Mouse (Mus musculus): ENCODE measurements around the gene Ndufa7. TPM values are rescaled to one million over a fixed set of nuclear protein-coding genes. Genes with fewer than 3 reads are reported as not detected.
"Not testable (repeated sequence)": the region's sequence is repeated elsewhere in the genome, so short reads cannot be mapped to it uniquely, and the experiment has no call there.

Gene Ndufa7
- total RNA-seq, 2 experiments from 2014 or later = 244 to 245 TPM

GRCm38 (mm10) chr17:33810334-33811141, 13.8 kb upstream of the Ndufa7 start, which contains the start of gene Kank3:
TSS of gene Kank3 (plus strand) at chr17:33810519.
- DNase-seq (ENCODE audit: low spot score in 2 of 2) = peak; percentile 96 to 97

DNA sequence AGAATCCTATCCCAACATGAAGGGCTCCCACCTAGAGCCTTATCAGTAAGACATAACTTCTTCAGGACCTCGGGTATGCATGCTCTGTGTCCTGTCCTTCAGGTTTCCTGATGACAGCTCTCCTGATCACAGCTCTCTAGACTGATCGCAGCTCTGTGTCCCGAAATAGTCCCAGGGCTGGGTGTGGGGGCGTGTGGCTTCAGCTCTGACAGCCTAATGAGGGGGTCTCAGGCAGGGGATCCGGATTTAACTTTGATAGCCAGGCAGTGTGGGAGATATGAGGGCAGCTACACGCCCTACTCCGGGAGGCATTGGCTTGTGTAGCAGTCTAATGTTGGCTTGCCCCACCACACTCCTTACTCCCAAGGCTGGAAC, 13.2 kb upstream of the Ndufa7 start:
- DNase-seq (ENCODE audit: low spot score in 2 of 2) = no peak

DNA sequence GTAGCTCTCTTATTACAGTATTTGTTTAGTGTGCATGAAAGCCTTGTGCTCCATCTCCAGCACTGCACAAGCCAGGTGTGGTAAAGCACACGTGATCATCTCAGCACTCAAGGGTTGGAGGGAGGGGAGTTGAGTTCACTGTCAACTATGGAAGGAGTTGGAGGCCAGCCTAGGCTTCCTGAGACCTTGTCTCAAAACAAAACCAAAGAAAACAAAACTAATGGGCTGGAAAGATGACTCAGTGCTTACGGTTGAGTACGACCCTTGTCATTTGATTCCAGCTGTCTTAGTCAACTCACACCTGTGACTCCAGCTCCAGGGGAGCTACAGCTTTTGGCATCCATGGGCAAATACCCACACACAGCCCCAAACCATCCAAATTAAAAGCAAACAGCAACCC, 11.9 kb upstream of the Ndufa7 start:
- no peak for DNase-seq (ENCODE audit: low spot score in 2 of 2)

- no peak for DNase-seq (ENCODE audit: low spot score in 2 of 2)
Measured at GRCm38 (mm10) chr17:33812990-33813389, 11.4 kb upstream of the Ndufa7 start.

DNA sequence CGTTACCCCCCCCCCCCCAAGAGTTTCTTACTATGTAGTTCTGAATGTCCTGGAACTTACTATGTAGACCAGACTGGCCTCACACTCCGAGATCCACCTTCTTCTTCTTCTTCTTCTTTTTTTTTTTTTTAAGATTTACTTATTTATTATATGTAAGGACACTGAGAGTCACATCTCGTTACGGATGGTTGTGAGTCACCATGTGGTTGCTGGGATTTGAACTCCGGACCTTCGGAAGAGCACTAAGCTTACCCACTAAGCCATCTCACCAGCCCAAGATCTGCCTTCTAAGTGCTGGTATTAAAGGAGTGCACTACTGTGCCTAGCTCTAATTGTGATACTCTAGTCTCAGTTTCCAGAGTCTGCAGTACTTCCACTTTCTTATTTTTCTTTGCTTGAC, 9.0 kb upstream of the Ndufa7 start:
- no peak for DNase-seq (ENCODE audit: low spot score in 2 of 2)

DNA sequence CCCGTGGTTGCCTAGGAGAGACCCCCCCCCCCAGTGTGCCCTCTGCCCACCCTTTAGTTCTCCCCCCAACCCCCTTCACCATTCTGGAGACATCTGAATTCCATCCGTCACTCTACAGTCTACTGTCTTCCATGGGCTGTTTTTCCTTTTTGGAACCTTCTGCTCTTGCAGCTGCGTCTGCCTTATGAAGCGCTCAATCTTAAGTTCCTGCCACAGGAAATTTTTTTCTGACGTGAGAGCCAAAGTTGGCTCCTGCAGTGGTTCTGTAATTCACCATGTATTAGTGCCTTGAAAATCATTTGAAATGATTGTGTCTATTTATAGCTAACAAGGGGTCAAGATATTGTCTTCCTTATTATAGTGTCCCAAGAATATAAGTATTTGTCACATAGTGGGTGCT, 7.8 kb upstream of the Ndufa7 start:
- no peak for DNase-seq (ENCODE audit: low spot score in 2 of 2)

GRCm38 (mm10) chr17:33817184-33817968, 7.0 kb upstream of the Ndufa7 start:
- DNase-seq (ENCODE audit: low spot score in 2 of 2) = peak; percentile 80 to 87

GRCm38 (mm10) chr17:33817969-33818643, 6.3 kb upstream of the Ndufa7 start:
- no peak for DNase-seq (ENCODE audit: low spot score in 2 of 2)

DNA sequence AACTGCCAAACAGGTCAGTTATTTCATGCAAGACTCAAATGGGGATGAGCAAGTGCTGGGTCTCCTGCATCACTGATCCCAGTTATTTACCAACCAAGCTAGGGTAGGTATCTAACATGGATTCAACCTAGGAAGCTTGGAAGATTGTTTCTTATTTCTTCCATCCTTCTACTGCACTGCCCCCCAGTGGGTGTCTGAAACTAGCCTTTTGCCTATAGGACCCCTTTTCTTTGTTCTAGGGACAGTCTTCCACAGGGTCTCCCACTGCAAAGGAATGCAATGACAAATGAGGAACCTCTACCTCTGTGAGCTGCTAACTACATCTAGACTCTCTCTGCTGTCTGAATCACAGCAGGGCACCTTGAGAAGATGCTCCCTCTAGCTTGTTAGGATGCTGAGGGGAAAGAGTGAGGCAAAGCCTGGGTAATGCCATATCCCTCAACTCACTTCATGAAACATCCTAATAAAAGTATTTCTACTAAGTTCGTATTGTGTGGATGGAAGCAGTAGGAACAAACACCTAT, 1.9 kb upstream of the Ndufa7 start:
- no peak for DNase-seq (ENCODE audit: low spot score in 2 of 2)

DNA sequence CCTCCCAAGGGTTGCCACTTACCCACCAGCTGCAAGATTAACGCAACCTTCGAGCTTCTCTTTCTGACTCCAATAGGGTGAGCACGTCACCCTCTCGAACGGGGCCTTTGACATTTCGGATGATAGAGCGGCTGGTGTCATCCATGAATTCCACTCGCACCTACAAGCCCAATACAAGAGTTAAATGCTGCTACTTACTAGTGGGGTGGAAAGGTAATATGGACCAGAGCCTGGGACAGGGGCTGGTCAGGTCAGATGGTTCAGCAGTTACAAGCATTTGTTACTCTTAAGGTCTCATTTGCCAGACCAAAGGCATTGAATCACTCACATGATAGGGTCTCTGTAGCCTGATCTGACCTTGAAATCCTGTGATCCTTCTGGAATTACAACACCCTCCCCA, 1.2 kb upstream of the Ndufa7 start:
- DNase-seq (ENCODE audit: low spot score in 2 of 2) = not testable (repeated sequence)

GRCm38 (mm10) chr17:33824997-33825330, 592 bp downstream of the Ndufa7 start:
- not testable (repeated sequence) for DNase-seq (ENCODE audit: low spot score in 2 of 2)

- no peak for DNase-seq (ENCODE audit: low spot score in 2 of 2)
Measured at GRCm38 (mm10) chr17:33825462-33825861, 1.1 kb downstream of the Ndufa7 start.

DNA sequence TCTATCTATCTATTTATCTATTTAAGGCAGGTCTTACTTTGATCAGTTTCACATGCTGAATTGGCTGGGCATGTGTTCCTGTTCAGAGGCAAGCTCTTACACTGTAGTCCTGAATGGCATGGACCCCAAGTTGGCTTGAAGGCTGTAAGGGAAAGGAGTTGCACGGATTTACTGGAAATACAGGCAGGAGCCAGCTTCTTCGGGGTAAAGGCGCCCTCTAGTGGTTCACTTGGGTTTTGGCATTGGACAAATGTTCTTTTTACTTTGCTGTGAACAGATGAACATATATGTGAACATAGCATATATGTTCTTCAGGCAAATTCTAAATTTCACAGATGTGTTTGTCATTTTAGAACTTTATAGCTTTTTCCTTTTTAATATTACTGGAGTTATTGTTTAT, 2.5 kb downstream of the Ndufa7 start:
- DNase-seq (ENCODE audit: low spot score in 2 of 2) = peak; percentile 75 to 77

- DNase-seq (ENCODE audit: low spot score in 2 of 2) = no peak
Measured at GRCm38 (mm10) chr17:33828892-33829291, 4.5 kb downstream of the Ndufa7 start.

DNA sequence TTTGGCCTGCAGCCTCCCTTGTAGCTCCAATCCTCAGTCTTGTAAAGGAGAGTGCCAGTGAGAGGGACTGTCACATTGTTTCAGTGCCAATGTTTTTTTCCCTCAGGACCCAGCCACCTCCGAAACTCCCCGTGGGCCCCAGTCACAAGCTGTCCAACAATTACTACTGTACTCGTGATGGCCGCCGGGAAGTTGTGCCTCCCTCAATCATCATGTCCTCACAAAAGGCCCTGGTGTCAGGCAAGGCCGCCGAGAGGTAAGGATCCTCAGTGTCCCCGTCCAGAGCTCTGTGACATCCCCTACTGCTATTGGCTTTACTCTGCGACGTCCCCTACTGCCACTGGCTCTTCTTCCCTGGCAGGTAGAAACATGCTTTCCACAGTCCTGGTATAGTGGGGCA, 5.2 kb downstream of the Ndufa7 start:
- DNase-seq (ENCODE audit: low spot score in 2 of 2) = no peak

DNA sequence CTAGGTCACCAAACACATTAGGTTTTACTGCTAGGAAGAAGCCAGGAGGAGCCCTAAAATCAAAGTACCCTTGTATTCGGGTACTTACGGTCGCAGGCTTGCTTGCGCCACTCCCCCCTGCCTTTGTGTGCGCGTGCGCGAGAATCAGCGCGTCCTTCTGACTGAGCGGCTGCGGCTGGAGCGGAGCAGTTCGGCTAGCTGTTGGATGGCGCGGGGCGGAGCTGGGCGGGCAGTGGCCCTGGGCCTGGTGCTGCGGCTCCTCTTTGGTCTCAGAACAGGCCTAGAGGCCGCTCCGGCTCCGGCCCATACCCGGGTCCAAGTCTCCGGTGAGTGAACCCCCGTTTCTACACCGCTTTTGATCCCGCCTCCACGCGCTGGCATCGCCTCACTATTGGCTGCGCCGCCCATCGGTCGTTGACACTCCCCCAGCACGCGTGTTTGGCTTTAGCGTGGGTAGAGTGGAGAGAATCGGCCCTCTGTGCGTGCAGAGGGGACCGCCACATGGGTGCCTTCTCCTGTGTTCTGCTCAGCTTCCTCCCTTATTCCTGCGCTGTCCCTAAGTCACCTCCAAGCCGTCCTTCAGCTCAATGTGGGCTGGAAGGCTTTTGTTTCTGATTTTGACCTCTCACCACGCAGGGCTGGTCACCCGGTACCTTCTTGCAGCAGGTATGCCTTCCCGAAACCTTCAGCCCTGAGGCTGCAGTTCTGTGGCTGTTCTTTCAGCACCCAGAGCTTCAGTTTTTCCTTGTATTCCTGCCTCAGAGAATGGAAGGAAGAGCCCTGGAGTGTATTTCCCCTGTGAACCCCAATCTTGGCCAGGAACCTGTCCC, 18.8 kb downstream of the Ndufa7 start, which contains the start of gene Cd320:
Gene Cd320, plus strand, starts transcription at position 126 of the 830 bp plus-strand sequence.
- peak; percentile 91 to 94 for DNase-seq (ENCODE audit: low spot score in 2 of 2)

DNA sequence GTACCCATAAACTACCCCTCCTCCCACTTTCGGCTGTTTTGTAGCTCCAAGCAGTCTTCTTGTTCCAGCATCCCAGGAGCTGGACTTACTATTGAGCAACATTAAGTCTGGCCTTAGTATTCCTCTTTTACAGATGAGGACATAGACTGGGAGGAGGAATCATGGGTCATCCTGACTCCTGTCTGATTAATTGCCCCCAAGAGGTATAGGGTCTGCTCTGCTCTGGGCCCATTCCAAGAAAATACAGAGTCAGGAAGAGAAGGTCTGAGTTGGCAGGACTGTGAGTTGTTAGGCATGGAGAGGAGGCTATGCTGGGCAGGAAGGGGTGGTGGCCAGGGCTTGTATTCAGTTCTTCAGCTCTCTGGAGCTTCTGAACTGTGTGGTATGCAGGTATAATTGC, 19.8 kb downstream of the Ndufa7 start:
- DNase-seq (ENCODE audit: low spot score in 2 of 2) = no peak

GRCm38 (mm10) chr17:33848139-33848538, 23.8 kb downstream of the Ndufa7 start:
- DNase-seq (ENCODE audit: low spot score in 2 of 2) = no peak

DNA sequence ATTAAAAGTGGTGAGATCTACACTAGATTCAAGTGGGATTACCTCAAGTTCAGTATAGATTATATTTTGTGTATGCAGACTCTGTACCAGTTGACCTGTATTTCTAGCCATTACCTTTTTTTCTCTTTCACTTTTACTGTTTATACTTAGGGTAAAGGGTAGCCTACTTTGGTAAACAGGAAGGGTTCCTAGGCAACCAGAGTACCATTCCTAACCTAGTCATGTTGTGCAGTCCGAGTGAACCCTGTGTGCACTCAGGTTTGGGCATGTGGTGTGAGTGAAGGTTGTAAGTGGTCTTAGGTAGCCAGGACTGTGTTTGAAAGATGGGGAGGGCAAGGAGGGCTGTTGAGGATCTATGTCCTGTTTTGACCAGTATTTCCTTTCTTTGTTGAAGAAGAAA, 27.0 kb downstream of the Ndufa7 start:
- DNase-seq (ENCODE audit: low spot score in 2 of 2) = no peak

DNA sequence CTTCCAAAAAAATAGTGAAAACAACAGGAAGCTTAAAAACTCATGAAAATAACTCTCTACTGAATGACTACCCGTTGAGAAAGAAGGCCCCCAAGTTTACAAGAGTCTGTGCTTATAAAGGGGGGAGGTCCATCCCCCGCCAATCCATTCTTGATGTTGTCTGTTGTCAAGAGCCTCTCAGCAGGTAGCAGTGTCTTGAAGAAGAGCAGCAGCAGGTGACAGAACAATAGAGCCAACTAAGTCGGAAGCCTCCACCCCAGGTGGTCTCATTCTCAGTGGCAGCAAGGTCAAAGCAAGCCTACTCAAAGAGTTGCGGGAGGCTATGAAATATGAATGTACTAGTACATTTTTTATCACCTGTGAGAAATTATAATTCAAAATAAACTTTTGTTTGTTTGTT, 33.4 kb downstream of the Ndufa7 start:
- no peak for DNase-seq (ENCODE audit: low spot score in 2 of 2)

Data from layer of hippocampus, postnatal 10 days (tissue).